Mouse (Mus musculus) stomach, postnatal 0 days (tissue): ENCODE data around the gene Olfr1155.

Source experiments
- CTCF ChIP-seq: IDR thresholded peaks from 2 replicates; pipeline ENCODE4 v1.5.1; 2016; ENCODE audit warnings: antibody characterized with exemption, low read depth, mild to moderate bottlenecking, moderate library complexity
- EP300 ChIP-seq: optimal IDR thresholded peaks from 2 replicates; pipeline ENCODE3; 2016; ENCODE audit warnings: antibody characterized with exemption

- TF ChIP-seq CTCF (no peak), EP300 (no peak)
Measured at GRCm38 (mm10) chr2:87894662-87895061, 50.3 kb downstream of the Olfr1155 start, which contains the start of gene Olfr1153.
